Mouse (Mus musculus): ENCODE results near the gene Gm49325. TPM values are rescaled to one million over a fixed set of nuclear protein-coding genes. Genes with fewer than 3 reads are reported as not detected.

Gm49325 gene
- polyA plus RNA-seq (2015; fragmentation: Nextera tagmentation; extraction: Ambion mirVana), result 13.1 and 15.2 TPM in 2 replicates

- Histone ChIP-seq H3K27ac (peak within 1 kb of the TSS; percentile 99), H3K4me2 (ENCODE audit: low read length) (peak within 1 kb of the TSS; percentile 93), H3K4me3 (replicated peaks; ENCODE audit: low read depth, low read length) (peak within 1 kb of the TSS; percentile 70), H3K36me3 (ENCODE audit: insufficient read depth, low read length) (peaks cover 14% of the 10 kb centered on the region; the same call in 1 of the 2 replicates), H3K27me3 (ENCODE audit: insufficient read depth, low read length) (no peaks in the 10 kb centered on the region), H3K4me1 (replicated peaks; ENCODE audit: insufficient read depth, low read length) (peaks cover 10% of the 10 kb centered on the region; the same call in 1 of the 2 replicates), H3K9ac (ENCODE audit: low read depth, low read length) (peak within 1 kb of the TSS; percentile 92), H3K9me3 (replicated peaks; ENCODE audit: low read length) (no peaks in the 10 kb centered on the region)
- ATAC-seq (replicated peaks; ENCODE audit: low FRiP score, low read depth), result peak; percentile 93
- WGBS, result under 1% methylated on average over 85 of the region's 119 CpGs
- DNase-seq (ENCODE audit: low spot score), result peak; percentile 94
- TF ChIP-seq CTCF (IDR thresholded peaks at IDR 0.05; ENCODE audit: low read depth), result no peak
Measured at GRCm38 (mm10) chr10:77605908-77606826, at the start of gene Gm49325, which contains the start of gene Sumo3. Gene Gm49325, plus strand, starts transcription at chr10:77606197. Gene Sumo3, plus strand, starts transcription at chr10:77606097.

DNA sequence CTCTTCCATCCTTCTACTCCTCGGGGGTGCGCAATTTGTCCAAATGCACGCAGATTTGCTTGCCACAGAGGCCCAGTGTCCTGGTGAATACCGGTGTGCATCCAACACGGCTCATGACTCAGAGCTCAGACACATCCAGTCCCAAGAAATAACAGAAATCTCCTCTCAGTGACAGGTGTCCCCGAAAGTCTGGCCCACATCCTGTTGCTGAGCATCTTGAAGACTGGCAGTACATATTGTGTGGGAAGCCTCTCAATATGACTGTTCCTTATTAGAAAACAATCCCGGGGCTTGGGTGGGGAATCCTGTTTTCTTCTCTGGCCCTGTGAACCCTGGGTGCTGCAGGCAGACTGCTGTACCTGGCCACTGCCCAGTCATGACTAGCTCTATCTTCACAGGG, 49.4 kb upstream of the Gm49325 start:
- no peak for ATAC-seq (replicated peaks; ENCODE audit: low FRiP score, low read depth)
- 93% methylated on average over 7 of the region's 7 CpGs for WGBS
- H3K9me3 ChIP-seq (replicated peaks; ENCODE audit: low read length), result no peaks in the 10 kb centered on the region

GRCm38 (mm10) chr10:77557641-77558040, 48.4 kb upstream of the Gm49325 start:
- no peaks in the 10 kb centered on the region for H3K27me3 ChIP-seq (ENCODE audit: insufficient read depth, low read length)
- H3K27ac ChIP-seq, result no peak overlapping the region
- DNase-seq (ENCODE audit: low spot score), result no peak
- no peak overlapping the region for H3K4me3 ChIP-seq (replicated peaks; ENCODE audit: low read depth, low read length)
- H3K9me3 ChIP-seq (replicated peaks; ENCODE audit: low read length), result no peaks in the 10 kb centered on the region
- WGBS, result 76% methylated on average over 4 of the region's 4 CpGs
- H3K4me2 ChIP-seq (ENCODE audit: low read length), result no peak overlapping the region
- TF ChIP-seq CTCF (IDR thresholded peaks at IDR 0.05; ENCODE audit: low read depth), result peak; percentile 57; the same call in 1 of the 2 replicates
- H3K36me3 ChIP-seq (ENCODE audit: insufficient read depth, low read length), result no peaks in the 10 kb centered on the region
- H3K9ac ChIP-seq (ENCODE audit: low read depth, low read length), result no peak overlapping the region
- no peaks in the 10 kb centered on the region for H3K4me1 ChIP-seq (replicated peaks; ENCODE audit: insufficient read depth, low read length)
- no peak for ATAC-seq (replicated peaks; ENCODE audit: low FRiP score, low read depth)

More for the DNA sequence above, 49.4 kb upstream of the Gm49325 start:
- no peak overlapping the region for H3K9ac ChIP-seq (ENCODE audit: low read depth, low read length)
- H3K4me2 ChIP-seq (ENCODE audit: low read length), result no peak overlapping the region
- H3K27ac ChIP-seq, result no peak overlapping the region
- no peak for TF ChIP-seq CTCF (IDR thresholded peaks at IDR 0.05; ENCODE audit: low read depth)
- no peak overlapping the region for H3K4me3 ChIP-seq (replicated peaks; ENCODE audit: low read depth, low read length)
- no peaks in the 10 kb centered on the region for H3K36me3 ChIP-seq (ENCODE audit: insufficient read depth, low read length)
- no peak for DNase-seq (ENCODE audit: low spot score)
- H3K27me3 ChIP-seq (ENCODE audit: insufficient read depth, low read length), result no peaks in the 10 kb centered on the region
- H3K4me1 ChIP-seq (replicated peaks; ENCODE audit: insufficient read depth, low read length), result no peaks in the 10 kb centered on the region

- no peak overlapping the region for H3K4me2 ChIP-seq (ENCODE audit: low read length)
- H3K9me3 ChIP-seq (replicated peaks; ENCODE audit: low read length), result no peaks in the 10 kb centered on the region
- H3K27me3 ChIP-seq (ENCODE audit: insufficient read depth, low read length), result no peaks in the 10 kb centered on the region
- H3K4me1 ChIP-seq (replicated peaks; ENCODE audit: insufficient read depth, low read length), result no peaks in the 10 kb centered on the region
- H3K4me3 ChIP-seq (replicated peaks; ENCODE audit: low read depth, low read length), result no peak overlapping the region
- no peak for TF ChIP-seq CTCF (IDR thresholded peaks at IDR 0.05; ENCODE audit: low read depth)
- ATAC-seq (replicated peaks; ENCODE audit: low FRiP score, low read depth) (no peak), DNase-seq (ENCODE audit: low spot score) (no peak)
- WGBS, result 84% methylated on average over 11 of the region's 11 CpGs
- H3K36me3 ChIP-seq (ENCODE audit: insufficient read depth, low read length), result no peaks in the 10 kb centered on the region
- H3K9ac ChIP-seq (ENCODE audit: low read depth, low read length), result no peak overlapping the region
- no peak overlapping the region for H3K27ac ChIP-seq
Measured at GRCm38 (mm10) chr10:77560090-77560489, 45.9 kb upstream of the Gm49325 start.

DNA sequence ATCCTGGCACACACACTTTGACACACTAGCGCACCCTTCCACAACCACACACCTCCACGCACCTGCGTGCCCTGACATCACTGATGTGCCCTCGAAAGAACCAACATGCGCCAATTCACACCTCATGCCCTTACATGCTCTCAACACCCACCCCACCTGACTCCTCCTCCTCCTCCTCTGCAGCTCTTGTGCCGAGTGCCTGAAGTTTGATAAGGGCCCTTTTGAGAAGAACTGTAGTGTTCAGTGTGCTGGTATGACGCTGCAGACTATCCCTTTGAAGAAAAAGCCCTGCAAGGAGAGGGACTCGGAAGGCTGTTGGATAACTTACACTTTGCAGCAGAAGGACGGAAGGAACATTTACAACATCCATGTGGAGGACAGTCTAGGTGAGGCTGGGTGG, 45.2 kb upstream of the Gm49325 start:
- Histone ChIP-seq H3K4me3 (replicated peaks; ENCODE audit: low read depth, low read length) (no peak overlapping the region), H3K4me1 (replicated peaks; ENCODE audit: insufficient read depth, low read length) (no peaks in the 10 kb centered on the region), H3K9me3 (replicated peaks; ENCODE audit: low read length) (no peaks in the 10 kb centered on the region), H3K9ac (ENCODE audit: low read depth, low read length) (no peak overlapping the region), H3K4me2 (ENCODE audit: low read length) (no peak overlapping the region), H3K27ac (no peak overlapping the region), H3K27me3 (ENCODE audit: insufficient read depth, low read length) (no peaks in the 10 kb centered on the region), H3K36me3 (ENCODE audit: insufficient read depth, low read length) (no peaks in the 10 kb centered on the region)
- no peak for TF ChIP-seq CTCF (IDR thresholded peaks at IDR 0.05; ENCODE audit: low read depth)
- no peak for DNase-seq (ENCODE audit: low spot score)
- WGBS, result 84% methylated on average over 9 of the region's 9 CpGs
- no peak for ATAC-seq (replicated peaks; ENCODE audit: low FRiP score, low read depth)

DNA sequence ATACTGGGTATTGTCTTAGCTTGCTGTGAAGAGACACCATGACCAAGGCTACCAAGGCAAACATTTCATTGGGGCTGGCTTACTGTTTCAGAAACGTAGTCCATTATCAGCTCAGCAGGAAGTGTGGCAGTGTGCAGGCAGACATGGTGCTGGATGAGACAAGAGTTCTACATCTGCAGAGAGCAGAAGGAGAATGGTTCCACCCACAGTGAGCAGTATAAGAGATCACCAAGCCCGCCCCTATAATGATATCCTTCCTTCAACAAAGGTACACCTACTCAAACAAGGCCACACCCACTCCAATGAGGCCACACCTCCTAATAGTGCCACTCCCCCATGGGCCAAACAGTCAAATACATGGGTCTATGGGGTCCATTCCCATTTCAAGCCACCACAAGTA, 44.5 kb upstream of the Gm49325 start:
- Histone ChIP-seq H3K36me3 (ENCODE audit: insufficient read depth, low read length) (no peaks in the 10 kb centered on the region), H3K4me2 (ENCODE audit: low read length) (no peak overlapping the region), H3K9me3 (replicated peaks; ENCODE audit: low read length) (no peaks in the 10 kb centered on the region), H3K4me1 (replicated peaks; ENCODE audit: insufficient read depth, low read length) (no peaks in the 10 kb centered on the region), H3K27me3 (ENCODE audit: insufficient read depth, low read length) (no peaks in the 10 kb centered on the region), H3K4me3 (replicated peaks; ENCODE audit: low read depth, low read length) (no peak overlapping the region), H3K27ac (no peak overlapping the region), H3K9ac (ENCODE audit: low read depth, low read length) (no peak overlapping the region)
- DNase-seq (ENCODE audit: low spot score), result no peak
- ATAC-seq (replicated peaks; ENCODE audit: low FRiP score, low read depth), result no peak
- WGBS, result 68% methylated on average over 2 of the region's 2 CpGs
- no peak for TF ChIP-seq CTCF (IDR thresholded peaks at IDR 0.05; ENCODE audit: low read depth)

Data from kidney, postnatal 0 days (tissue).